Mouse (Mus musculus): ENCODE results near the gene Cox5b. TPM values are rescaled to one million over a fixed set of nuclear protein-coding genes. Genes with fewer than 3 reads are reported as not detected.

The Cox5b gene
- polyA plus RNA-seq, 1 experiment from 2014 or later: 1,162 TPM

DNA sequence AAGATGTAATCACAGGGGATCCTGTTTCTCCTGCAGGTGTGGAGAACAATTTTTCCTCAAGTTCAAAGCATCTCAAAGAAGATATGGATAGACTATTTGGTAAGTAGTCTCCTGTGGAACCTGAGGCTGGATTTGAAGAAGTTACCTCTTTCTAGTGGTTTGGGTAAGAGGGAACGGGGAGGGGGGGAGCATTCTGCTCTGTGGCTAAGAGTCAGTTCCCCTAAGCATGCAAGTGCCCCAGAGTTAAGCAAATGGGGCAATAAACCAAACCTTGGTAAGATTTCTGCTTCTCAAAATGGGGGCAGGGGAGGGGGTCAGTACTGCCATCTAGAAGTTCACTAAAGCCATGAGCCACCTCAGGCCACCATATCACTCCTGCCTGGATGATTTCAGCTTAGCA is 27.5 kb downstream of the Cox5b start:
- no peak for ATAC-seq
- Histone ChIP-seq H3K4me2 (replicated peaks; ENCODE audit: low read depth) (no peak overlapping the region), H3K4me3 (ENCODE audit: low read depth, low read length) (no peak overlapping the region), H3K9me3 (ENCODE audit: control insufficient read depth) (no peaks in the 10 kb centered on the region), H3K9ac (ENCODE audit: low read depth, low read length) (no peak overlapping the region), H3K27ac (ENCODE audit: low read depth, low read length) (no peak overlapping the region), H3K27me3 (replicated peaks; ENCODE audit: control insufficient read depth, insufficient read depth, low read length) (no peaks in the 10 kb centered on the region), H3K36me3 (ENCODE audit: control insufficient read depth, insufficient read depth) (no peaks in the 10 kb centered on the region), H3K4me1 (replicated peaks; ENCODE audit: control insufficient read depth, insufficient read depth, low read length) (no peaks in the 10 kb centered on the region)
- 91% methylated on average over 1 of the region's 1 CpGs for WGBS
- TF ChIP-seq CTCF (IDR thresholded peaks at IDR 0.05; ENCODE audit: low read depth): no peak

DNA sequence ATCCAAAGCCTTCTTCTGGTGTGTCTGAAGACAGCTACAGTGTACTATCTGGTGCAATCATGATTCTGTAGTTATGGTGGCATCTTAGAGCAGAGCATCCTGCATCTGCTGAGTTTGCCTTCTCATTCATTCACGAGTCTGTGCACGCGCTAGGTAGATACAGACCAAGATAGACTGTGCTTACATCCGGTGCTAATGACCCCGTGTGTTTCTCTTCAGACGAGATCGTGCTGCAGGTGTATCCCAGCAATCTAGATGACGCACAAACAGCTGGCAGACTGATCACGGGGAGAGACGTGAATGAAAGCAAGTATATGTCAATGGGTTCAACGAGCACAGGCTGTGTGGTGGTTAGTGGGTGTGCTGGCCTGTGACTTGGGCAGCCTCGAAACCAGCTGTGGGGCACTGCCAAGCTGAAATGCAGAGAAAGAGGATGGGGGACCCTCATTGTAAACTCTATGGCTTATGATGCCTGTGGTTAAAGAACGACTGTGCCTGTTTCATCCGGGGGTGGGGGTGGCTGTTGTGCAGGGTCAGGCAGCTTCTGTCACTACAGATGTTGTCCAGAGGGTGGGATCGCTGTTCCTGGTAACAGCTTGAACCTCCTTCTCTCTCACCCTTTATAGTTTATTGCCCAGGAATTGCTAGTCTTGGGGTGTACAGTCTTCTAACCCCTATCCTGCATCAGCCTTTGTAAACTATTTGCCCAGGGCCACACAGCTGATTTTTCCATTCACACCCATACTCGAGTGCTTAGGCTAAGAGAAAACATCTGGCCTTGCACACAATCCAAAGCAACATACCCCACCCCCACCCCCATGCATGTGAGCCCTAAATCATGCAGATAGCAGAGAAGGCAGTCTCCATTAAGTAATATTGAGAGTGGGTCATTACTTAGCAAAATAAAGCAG is 32.2 kb downstream of the Cox5b start:
- H3K4me3 ChIP-seq (ENCODE audit: low read depth, low read length): no peak overlapping the region
- no peaks in the 10 kb centered on the region for H3K27me3 ChIP-seq (replicated peaks; ENCODE audit: control insufficient read depth, insufficient read depth, low read length)
- no peak overlapping the region for H3K27ac ChIP-seq (ENCODE audit: low read depth, low read length)
- no peaks in the 10 kb centered on the region for H3K36me3 ChIP-seq (ENCODE audit: control insufficient read depth, insufficient read depth)
- no peak for ATAC-seq
- H3K4me1 ChIP-seq (replicated peaks; ENCODE audit: control insufficient read depth, insufficient read depth, low read length): no peaks in the 10 kb centered on the region
- 59% methylated on average over 16 of the region's 16 CpGs for WGBS
- no peak overlapping the region for H3K4me2 ChIP-seq (replicated peaks; ENCODE audit: low read depth)
- no peaks in the 10 kb centered on the region for H3K9me3 ChIP-seq (ENCODE audit: control insufficient read depth)
- H3K9ac ChIP-seq (ENCODE audit: low read depth, low read length): no peak overlapping the region
- TF ChIP-seq CTCF (IDR thresholded peaks at IDR 0.05; ENCODE audit: low read depth): no peak

DNA sequence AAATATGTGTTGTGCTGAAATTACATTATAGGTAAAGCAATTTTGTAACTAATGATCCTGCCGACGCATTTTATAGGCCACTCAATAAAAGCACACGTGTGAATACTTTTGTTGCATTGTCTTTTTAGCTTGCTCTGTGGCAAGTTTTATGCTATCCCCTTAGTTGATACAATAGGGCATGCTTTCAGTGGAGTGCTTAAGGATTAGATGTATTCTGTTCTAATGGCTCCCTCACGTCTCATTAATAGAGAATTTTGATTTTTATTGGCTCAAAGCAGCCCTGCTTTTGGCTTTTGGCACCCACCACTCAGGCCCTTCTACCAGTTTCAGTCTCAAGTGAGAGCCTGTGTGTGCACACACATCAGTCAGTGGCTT is 32.8 kb downstream of the Cox5b start:
- Histone ChIP-seq H3K4me1 (replicated peaks; ENCODE audit: control insufficient read depth, insufficient read depth, low read length) (no peaks in the 10 kb centered on the region), H3K36me3 (ENCODE audit: control insufficient read depth, insufficient read depth) (no peaks in the 10 kb centered on the region), H3K9me3 (ENCODE audit: control insufficient read depth) (no peaks in the 10 kb centered on the region), H3K9ac (ENCODE audit: low read depth, low read length) (no peak overlapping the region), H3K27me3 (replicated peaks; ENCODE audit: control insufficient read depth, insufficient read depth, low read length) (no peaks in the 10 kb centered on the region), H3K4me2 (replicated peaks; ENCODE audit: low read depth) (no peak overlapping the region), H3K27ac (ENCODE audit: low read depth, low read length) (no peak overlapping the region), H3K4me3 (ENCODE audit: low read depth, low read length) (no peak overlapping the region)
- no peak for TF ChIP-seq CTCF (IDR thresholded peaks at IDR 0.05; ENCODE audit: low read depth)
- WGBS: 68% methylated on average over 4 of the region's 4 CpGs
- ATAC-seq: no peak

DNA sequence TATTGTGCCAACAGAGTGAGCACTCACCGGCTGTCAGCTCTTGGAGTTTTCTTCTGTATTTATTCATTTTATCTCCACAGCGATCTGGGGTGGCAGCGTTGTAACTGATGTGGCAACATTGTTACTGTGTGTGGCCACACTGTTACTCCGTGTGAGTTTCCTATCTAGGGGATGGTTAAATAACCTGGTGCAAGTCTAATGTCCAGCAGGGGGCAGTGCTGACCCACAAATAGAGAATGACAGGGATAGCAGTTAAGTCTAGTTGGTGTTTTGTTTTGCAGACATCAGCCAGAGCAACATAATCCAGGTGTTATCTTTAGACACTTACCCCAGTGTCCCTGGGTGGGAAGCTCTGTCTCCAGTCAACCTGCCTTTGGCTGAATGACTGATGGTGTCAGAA is 46.1 kb downstream of the Cox5b start:
- no peaks in the 10 kb centered on the region for H3K36me3 ChIP-seq (ENCODE audit: control insufficient read depth, insufficient read depth)
- no peak overlapping the region for H3K4me3 ChIP-seq (ENCODE audit: low read depth, low read length)
- H3K9me3 ChIP-seq (ENCODE audit: control insufficient read depth): no peaks in the 10 kb centered on the region
- peak; percentile 28; the same call in 1 of the 2 replicates for ATAC-seq
- H3K4me2 ChIP-seq (replicated peaks; ENCODE audit: low read depth): no peak overlapping the region
- peak; percentile 92 for TF ChIP-seq CTCF (IDR thresholded peaks at IDR 0.05; ENCODE audit: low read depth)
- H3K9ac ChIP-seq (ENCODE audit: low read depth, low read length): no peak overlapping the region
- no peak overlapping the region for H3K27ac ChIP-seq (ENCODE audit: low read depth, low read length)
- peaks cover 4% of the 10 kb centered on the region; the same call in 1 of the 2 replicates for H3K27me3 ChIP-seq (replicated peaks; ENCODE audit: control insufficient read depth, insufficient read depth, low read length)
- no peaks in the 10 kb centered on the region for H3K4me1 ChIP-seq (replicated peaks; ENCODE audit: control insufficient read depth, insufficient read depth, low read length)
- WGBS: 12% methylated on average over 4 of the region's 4 CpGs

DNA sequence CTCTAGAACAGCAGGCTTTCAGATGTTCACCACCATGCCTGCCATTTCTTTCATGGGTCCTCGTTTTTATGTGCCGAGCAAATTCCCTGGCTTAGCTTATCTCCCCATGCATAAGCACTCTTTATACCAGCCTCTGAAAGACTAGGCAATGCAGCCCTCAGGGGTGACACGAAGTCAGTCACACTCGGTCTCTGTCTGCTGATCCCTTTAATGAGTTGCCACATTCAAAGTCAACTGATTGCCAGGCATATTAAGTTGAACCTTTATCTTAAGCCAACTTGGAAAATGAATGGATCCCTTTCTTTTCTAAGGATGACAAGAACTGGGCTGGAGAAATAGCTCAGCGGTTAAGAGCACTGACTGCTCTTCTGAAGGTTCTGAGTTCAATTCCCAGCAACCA is 48.0 kb downstream of the Cox5b start:
- no peak for ATAC-seq
- WGBS: 59% methylated on average over 5 of the region's 5 CpGs
- no peak for TF ChIP-seq CTCF (IDR thresholded peaks at IDR 0.05; ENCODE audit: low read depth)

DNA sequence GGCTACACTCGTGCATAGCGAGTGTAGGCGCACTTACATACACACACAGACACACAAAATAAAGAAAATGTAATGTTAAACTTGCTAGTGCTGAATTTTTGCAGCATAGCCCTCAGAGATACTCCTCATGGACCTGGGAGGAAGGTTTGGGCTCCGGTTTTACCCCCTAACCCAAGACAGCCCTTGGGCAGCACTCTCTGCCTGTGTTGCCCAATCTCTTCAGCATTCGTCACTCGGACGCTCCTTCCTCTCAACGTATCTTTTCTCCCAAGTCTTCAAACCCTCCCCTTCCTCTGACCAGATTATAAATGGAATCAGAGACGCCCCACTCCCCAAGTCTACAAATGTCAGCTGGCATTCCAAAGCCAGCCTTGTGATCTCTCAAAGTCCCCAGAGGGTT is 51.8 kb downstream of the Cox5b start:
- WGBS: 81% methylated on average over 9 of the region's 9 CpGs

More for the DNA sequence above, 48.0 kb downstream of the Cox5b start:
- Histone ChIP-seq H3K9me3 (ENCODE audit: control insufficient read depth) (no peaks in the 10 kb centered on the region), H3K4me3 (ENCODE audit: low read depth, low read length) (no peak overlapping the region), H3K36me3 (ENCODE audit: control insufficient read depth, insufficient read depth) (no peaks in the 10 kb centered on the region), H3K27ac (ENCODE audit: low read depth, low read length) (no peak overlapping the region), H3K27me3 (replicated peaks; ENCODE audit: control insufficient read depth, insufficient read depth, low read length) (peaks cover 4% of the 10 kb centered on the region; the same call in 1 of the 2 replicates), H3K4me1 (replicated peaks; ENCODE audit: control insufficient read depth, insufficient read depth, low read length) (no peaks in the 10 kb centered on the region), H3K4me2 (replicated peaks; ENCODE audit: low read depth) (no peak overlapping the region), H3K9ac (ENCODE audit: low read depth, low read length) (no peak overlapping the region)

More for the DNA sequence above, 51.8 kb downstream of the Cox5b start:
- Histone ChIP-seq H3K27me3 (replicated peaks; ENCODE audit: control insufficient read depth, insufficient read depth, low read length) (peaks cover 4% of the 10 kb centered on the region), H3K9me3 (ENCODE audit: control insufficient read depth) (no peaks in the 10 kb centered on the region), H3K36me3 (ENCODE audit: control insufficient read depth, insufficient read depth) (no peaks in the 10 kb centered on the region), H3K9ac (ENCODE audit: low read depth, low read length) (no peak overlapping the region), H3K4me1 (replicated peaks; ENCODE audit: control insufficient read depth, insufficient read depth, low read length) (no peaks in the 10 kb centered on the region), H3K4me3 (ENCODE audit: low read depth, low read length) (no peak overlapping the region), H3K27ac (ENCODE audit: low read depth, low read length) (no peak overlapping the region), H3K4me2 (replicated peaks; ENCODE audit: low read depth) (no peak overlapping the region)
- ATAC-seq: no peak
- no peak for TF ChIP-seq CTCF (IDR thresholded peaks at IDR 0.05; ENCODE audit: low read depth)

Small RNA genes lying within 50 kb of the gene (microRNA-seq; reads per million reads assigned to microRNA genes)
- not detected for gene Gm24133

Other genes with a start within 250 kb of the Cox5b start
- 10.5 and 11.2 TPM in 2 replicates for gene Lman2l, start 246.2 kb upstream of the Cox5b start, polyA plus RNA-seq (2015; fragmentation: Nextera tagmentation; extraction: Ambion mirVana)
- gene Cnnm4, start 219.8 kb upstream of the Cox5b start, polyA plus RNA-seq (2015; fragmentation: Nextera tagmentation; extraction: Ambion mirVana): 17.4 and 18.4 TPM in 2 replicates
- 2.5 and 2.6 TPM in 2 replicates for gene Cnnm3, start 179.6 kb upstream of the Cox5b start, polyA plus RNA-seq (2015; fragmentation: Nextera tagmentation; extraction: Ambion mirVana)
- gene Ankrd23, start 154.6 kb upstream of the Cox5b start, polyA plus RNA-seq (2015; fragmentation: Nextera tagmentation; extraction: Ambion mirVana): 2.1 and 3.8 TPM in 2 replicates
- 0.22 TPM in 1 of 2 replicates, not detected in the other for gene Gm42417, start 152.0 kb upstream of the Cox5b start, polyA plus RNA-seq (2015; fragmentation: Nextera tagmentation; extraction: Ambion mirVana)
- 15.0 and 18.5 TPM in 2 replicates for gene Ankrd39, start 144.0 kb upstream of the Cox5b start, polyA plus RNA-seq (2015; fragmentation: Nextera tagmentation; extraction: Ambion mirVana)
- 3.5 and 3.9 TPM in 2 replicates for gene Sema4c, start 133.1 kb upstream of the Cox5b start, polyA plus RNA-seq (2015; fragmentation: Nextera tagmentation; extraction: Ambion mirVana)
- 0.65 and 0.87 TPM in 2 replicates for gene Fam178b, start 8.3 kb upstream of the Cox5b start, polyA plus RNA-seq (2015; fragmentation: Nextera tagmentation; extraction: Ambion mirVana)
- gene 4933424G06Rik, start 18.7 kb downstream of the Cox5b start, polyA plus RNA-seq (2015; fragmentation: Nextera tagmentation; extraction: Ambion mirVana): not detected in 2 replicates
- gene Actr1b, start 23.0 kb downstream of the Cox5b start, polyA plus RNA-seq (2015; fragmentation: Nextera tagmentation; extraction: Ambion mirVana): 50.3 and 57.0 TPM in 2 replicates
- 0.24 and 0.70 TPM in 2 replicates for gene Zap70, start 70.3 kb downstream of the Cox5b start, polyA plus RNA-seq (2015; fragmentation: Nextera tagmentation; extraction: Ambion mirVana)